Mouse (Mus musculus) splenic B cell, adult 2 months (primary cell): ENCODE results near the gene Ngb.
A peak's percentile ranks its signal among the peaks of the same experiment; 100 is the strongest.

ENCODE experiments used
- DNase-seq: peaks from one replicate; pipeline ENCODE4 v3.0.0-alpha.2; 2011; ENCODE audit warnings: low read depth, low spot score
- H3K27me3 ChIP-seq: 2 replicates; pipeline ENCODE4 v1.6.1; 2012; ENCODE audit warnings: mild to moderate bottlenecking, low read length, moderate library complexity, mixed read lengths; ENCODE audit not compliant: control insufficient read depth, poor library complexity, insufficient read depth, severe bottlenecking
- H3K36me3 ChIP-seq: 2 replicates; pipeline ENCODE4 v1.6.1; 2012; ENCODE audit warnings: mild to moderate bottlenecking, low read length, moderate library complexity, mixed read lengths; ENCODE audit not compliant: control insufficient read depth, poor library complexity, insufficient read depth, severe bottlenecking

The Ngb gene

DNA sequence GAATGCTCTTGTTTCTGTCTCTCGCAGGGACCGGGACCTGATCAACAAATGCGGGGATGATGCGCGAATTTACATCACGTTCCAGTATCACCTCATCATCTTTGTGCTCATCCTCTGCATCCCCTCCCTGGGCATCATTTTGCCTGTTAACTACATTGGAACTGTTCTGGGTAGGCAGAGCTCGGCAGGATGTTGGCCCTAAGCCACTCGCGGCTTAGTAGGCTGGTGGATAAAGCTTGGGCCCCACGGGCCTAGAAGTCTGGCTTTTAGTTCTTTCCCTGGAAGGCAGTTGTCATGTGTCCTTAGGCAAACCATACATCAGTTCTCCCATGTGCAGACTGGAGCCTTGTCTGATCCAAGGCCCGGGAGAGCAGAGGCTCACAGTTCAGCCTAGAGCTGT is 36.9 kb downstream of the Ngb start:
- Histone ChIP-seq H3K36me3 (no peaks in the 10 kb centered on the region), H3K27me3 (no peaks in the 10 kb centered on the region)
- DNase-seq, result no peak

DNA sequence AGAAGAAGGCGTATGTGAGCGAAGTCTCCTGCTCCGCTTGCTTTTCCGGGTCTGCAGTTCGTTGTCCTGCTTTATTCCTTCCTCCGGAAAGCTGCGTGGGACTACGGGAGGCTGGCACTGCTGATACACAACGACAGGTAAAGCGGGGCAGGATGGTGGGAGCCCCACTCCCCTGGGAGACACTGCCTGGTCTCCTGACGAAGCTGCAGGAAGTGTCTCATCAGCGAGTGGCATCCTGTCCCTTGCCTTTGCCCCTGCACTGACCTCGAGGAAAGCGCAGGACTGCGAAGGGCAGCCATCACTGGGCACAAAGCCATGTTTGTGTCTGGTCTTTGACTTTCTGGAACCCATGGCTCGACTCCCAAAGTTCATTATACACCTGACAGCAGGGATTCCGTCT is 45.3 kb downstream of the Ngb start:
- Histone ChIP-seq H3K36me3 (no peaks in the 10 kb centered on the region), H3K27me3 (no peaks in the 10 kb centered on the region)
- DNase-seq, result no peak

DNA sequence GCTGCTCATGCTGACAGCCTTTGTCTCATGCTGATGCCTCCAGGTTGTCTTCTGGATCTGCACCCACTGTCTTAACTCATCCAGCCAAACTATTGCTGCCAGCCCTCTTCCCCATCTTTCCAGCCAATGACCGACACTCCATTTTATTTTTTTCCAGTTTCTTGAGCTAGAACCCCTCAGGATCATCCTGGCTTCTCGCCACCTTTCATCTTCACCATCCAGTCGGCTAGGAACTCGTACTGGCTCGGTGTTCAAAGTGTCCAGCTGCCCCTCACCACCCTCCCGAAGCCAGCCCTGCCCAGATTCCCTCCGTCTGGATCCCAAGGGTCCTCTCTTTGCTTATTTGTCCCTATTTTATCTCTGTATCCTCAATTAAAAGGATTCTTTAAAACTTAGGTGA is 47.5 kb downstream of the Ngb start:
- Histone ChIP-seq H3K36me3 (no peaks in the 10 kb centered on the region), H3K27me3 (no peaks in the 10 kb centered on the region)
- DNase-seq, result no peak

- Histone ChIP-seq H3K27me3 (no peaks in the 10 kb centered on the region), H3K36me3 (no peaks in the 10 kb centered on the region)
- DNase-seq, result peak; percentile 74
Measured at GRCm38 (mm10) chr12:87052661-87053321, 49.5 kb downstream of the Ngb start.

GRCm38 (mm10) chr12:87047536-87047935 is 54.8 kb downstream of the Ngb start:
- no peak for DNase-seq
- no peaks in the 10 kb centered on the region for H3K27me3 ChIP-seq
- H3K36me3 ChIP-seq, result no peaks in the 10 kb centered on the region
